Mouse (Mus musculus) thymus, postnatal 14 days (tissue): ENCODE measurements around the gene Hsh2d.
A peak's percentile ranks its signal among the peaks of the same experiment; 100 is the strongest.

Experiments used
- DNase-seq: peaks from one replicate; pipeline ENCODE4 v3.0.0; 2021

The Hsh2d gene

DNA sequence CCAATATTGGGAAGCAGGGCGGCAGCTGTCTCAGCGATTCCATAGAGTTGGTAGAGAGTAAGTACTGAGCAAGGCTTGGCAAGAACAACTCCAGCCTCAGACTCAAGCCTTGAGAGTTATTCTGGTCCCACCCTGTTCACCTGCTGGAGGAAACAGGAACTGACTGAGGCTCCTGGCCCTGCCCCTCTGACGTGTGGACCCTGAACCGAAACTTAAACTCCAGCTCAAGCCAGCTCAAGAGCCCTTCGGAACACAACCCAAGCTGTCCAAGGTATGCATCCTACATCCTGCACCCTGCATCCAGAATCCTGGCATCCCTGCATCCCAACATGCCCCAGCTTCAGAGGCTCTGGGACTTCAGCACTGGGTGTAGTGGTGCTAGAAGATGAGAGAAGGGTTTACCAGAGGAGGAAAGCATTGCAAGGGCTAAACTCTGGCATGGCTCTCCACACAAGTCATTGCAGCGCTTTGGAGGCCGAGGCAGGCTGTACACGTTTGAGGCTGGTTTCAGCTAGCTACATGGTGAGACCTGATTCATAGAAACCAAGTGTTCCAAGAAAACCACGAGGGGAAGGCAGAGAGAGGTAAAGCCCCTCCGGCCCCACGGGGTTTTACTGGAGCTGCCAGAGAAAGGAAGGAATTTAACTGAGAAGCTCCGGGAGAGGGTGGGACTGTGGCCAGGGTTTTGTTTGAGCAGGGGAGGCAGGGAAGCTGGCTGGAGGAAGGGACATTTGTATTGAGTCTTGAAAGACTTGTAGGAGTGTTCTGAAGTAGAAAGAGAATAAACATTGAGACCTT, at the start of gene Hsh2d:
TSS of gene Hsh2d (plus strand) at position 222 of the 798 bp plus-strand sequence.
- DNase-seq, result peak; percentile 76

DNA sequence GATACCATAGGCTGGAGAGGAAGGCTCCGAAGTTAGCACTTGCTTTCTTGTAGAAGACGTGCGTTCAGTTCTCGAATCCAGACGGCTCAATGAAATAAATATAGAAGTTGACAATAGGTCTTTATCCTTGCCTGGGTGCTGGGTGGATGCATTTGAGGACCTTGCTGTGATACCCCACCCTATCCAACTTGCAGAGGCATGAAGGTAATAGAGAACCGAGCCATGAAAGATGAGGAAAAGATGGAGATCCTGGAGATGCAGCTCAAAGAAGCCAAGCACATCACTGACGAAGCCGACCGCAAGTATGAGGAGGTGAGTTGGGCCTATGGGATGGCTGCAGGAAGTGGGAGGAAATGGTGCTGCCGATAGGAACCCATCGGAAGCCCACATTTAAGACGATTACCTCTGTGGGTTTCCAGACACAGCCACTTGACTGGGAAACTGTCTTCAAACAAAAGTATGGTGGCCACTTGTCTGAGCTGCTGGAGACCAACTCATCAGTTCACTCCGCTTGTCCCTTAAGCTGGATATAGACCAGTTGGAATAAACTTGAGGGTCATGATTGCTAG, 46.1 kb upstream of the Hsh2d start:
- DNase-seq, result no peak

DNA sequence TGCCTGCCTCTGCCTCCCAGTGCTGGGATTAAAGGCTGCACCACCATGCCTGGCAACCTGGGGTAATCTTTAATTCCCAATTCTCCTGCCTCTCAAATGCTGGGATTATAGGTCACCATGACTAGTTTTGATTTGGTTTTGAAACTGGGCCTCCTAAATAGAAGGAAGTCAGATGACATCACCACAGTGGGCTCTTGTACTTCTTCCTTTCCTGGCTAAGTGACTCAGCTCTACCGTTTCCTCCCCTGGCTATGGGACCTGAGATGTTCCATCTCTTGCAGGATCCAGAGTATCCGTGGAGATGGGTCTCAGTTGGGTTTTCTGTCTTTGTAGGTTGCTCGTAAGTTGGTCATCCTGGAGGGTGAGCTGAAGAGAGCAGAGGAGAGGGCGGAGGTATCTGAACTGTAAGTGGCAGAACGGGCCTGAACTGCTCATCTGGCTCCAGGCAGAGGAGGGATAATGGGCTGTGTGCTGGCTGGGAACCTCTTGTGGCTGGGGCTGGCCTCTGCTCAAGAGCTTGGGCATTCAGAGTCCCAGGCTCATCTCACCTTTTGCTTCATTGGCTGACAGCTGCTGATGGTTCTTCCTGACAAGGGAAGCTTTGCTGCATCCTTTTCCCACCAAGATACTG, 45.0 kb upstream of the Hsh2d start:
- no peak for DNase-seq

DNA sequence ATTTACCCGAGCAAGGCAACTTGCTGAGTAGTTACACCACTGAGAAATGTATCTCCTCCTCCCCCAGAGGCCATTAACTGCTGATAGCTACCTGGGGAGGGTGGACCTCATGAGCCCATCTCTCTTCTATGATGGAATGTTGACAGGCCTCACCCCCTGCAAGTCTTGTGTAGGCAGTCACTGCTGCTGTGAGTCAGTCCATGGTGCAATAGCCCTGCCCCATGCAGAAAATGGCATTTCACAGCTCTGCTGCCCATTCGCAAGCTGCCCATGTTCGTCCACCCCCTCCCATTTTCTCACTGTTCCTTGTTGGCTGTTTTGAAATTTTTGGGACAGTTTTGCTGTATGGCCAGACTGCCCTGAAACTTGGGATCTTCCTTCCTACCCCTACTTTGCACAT, 43.9 kb upstream of the Hsh2d start:
- no peak for DNase-seq

DNA sequence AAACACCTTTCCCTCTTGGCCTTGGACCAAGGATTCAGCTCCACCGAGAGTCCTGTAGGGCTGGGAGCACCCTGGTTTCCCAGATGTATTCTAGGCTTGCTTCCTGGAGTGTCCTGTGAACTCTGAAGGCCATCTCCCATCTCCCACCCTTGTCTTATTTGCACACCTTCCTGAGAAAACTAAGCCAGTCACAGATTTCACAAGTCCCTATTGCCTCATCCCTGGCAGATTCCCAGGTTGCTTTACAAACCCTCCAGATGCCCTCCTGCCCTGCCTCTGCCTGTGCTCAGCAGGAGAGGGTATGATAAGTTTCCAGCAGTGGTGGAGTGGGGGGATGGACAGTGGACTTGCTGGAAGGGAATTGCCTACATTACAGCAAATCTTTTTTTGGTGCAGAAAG, 43.4 kb upstream of the Hsh2d start:
- DNase-seq, result no peak

DNA sequence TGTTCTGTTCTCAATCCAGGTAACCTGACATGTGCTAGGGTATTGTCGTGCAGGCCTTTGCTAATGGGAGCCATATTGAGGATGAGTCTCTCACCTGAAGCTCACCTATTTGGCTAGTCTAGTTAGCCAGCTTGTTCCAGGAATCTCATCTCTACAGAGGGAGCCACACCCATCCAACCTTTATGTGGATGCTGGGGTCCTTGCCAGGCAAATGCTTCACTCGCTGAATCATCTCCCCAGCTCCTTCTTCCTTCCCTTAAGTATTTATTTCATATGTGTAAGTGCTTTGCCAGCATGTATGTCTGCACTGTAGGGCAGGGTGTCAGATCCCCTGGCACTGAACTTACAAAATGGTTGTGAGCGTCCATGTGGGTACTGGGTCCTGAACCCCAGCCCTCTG, 42.9 kb upstream of the Hsh2d start:
- DNase-seq, result no peak

DNA sequence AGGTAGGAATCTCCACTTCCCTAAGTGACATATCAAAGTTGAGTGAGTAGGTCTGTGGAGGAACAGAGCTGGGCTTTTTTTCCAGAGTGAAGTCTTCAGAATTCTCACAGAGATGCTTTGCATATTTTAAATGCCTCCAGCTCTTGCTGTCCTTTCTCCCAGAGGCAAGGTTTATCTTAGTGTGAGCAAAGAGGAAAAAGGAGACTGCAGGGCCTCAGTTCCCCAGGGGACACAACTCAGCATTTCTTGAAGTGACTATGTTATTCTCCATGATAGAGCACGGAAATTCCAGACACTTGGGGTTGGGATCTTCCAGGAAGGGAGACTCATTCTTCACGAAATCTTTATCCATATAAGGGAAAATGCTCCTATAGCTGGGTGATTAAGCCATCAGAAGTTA, 42.2 kb upstream of the Hsh2d start:
- no peak for DNase-seq

DNA sequence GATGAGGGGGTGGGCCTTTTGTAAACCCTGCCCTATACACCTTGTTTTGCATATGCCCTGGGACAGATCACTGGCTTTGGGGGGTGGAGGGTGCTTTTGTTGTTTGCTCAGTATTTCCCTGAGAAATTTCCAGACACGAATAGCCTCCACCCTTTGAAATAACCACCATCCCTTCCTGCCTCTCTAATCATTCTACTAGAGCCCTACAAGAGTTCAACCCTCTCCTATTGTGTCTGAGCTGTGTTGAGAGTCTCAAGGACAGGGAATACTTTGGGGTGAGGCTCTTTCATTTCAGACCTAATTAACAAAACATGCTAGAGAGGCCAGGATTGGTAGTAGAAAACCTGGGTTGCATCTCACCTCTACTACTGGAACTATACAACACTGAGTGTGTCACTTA, 40.4 kb upstream of the Hsh2d start:
- DNase-seq, result no peak

DNA sequence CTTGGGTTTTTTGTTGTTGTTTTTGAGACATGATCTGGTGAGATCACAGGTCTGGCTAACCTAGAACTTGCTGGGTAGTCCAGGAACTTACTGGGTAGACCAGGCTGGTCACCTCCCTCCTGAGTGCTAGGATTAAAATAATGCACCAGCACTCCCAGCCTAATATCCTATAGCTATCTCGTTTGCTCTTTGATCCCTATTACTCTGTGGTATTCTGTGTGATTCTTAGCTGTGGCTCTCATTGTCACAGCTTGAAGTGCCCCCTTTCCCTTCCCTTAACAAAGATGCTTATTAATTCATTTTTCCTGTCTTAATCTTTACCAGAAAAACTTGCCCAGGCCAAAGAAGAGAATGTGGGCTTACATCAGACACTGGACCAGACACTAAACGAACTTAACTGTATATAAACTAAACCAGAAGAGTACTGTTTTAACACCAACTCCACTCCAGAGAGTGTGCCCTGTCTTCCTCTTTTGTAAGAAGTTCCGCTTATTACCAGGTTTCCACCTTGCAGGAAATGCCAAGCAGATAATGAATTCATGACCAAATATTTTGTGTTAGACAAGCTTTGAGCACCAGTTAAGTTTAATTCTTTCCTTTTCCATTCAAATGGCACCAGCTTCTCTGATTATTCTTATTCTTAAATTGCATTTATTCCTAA, 37.9 kb upstream of the Hsh2d start:
- DNase-seq, result no peak

DNA sequence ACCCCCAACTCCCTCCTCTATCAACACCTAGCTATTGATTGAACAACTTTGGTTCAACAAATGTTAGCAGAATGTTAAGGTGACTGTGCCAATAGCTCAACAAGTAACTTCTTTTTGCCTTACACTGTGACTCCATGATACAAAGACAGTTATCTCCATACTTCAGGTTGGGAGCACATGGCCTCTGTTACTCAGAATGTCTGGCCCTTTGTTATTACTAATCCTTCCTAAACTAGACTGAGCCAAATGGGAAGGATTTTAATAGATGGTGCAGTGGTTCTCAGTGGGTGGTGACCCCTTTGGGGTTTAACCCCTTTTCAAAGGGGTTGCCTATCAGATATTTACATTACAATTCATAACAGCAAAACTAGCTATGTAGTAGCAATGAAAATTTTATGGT, 36.1 kb upstream of the Hsh2d start:
- no peak for DNase-seq

DNA sequence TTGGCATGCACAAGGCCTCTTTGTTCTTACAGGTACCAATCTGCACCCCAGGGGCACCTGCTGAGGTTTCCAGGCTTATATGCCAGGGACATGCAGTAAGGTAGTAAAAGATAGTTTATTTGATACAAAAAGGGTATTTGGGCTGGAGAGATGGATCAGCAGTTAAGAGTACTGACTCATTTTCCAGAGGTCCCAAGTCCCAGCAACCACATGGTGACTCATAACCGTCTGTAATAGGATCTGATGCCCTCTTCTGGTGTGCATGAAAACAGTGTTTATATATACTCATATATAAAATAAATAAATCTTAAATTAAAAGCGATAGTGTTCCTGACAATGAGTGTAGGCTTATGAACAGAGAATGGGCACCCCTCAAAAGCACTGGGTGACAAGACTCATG, 31.3 kb upstream of the Hsh2d start:
- no peak for DNase-seq

DNA sequence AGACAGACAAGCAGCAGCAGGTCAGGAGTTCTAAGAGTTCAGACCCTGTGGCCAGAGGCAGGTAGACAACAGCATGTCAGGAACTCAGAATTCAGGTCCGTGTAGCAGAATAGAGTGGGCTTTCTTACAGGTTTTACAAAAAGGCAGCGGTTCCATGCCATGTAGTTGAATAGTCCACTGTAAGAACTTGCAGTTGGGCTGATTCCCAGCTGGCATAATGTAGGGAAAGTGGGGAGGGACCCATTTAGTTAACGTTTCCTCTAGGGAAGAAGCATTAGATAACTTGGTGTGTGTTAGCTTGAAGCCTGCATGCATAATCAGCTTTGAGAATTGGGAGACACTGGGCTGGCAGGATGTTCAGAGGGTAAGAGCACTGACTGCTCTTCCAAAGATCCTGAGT, 30.7 kb upstream of the Hsh2d start:
- DNase-seq, result no peak

DNA sequence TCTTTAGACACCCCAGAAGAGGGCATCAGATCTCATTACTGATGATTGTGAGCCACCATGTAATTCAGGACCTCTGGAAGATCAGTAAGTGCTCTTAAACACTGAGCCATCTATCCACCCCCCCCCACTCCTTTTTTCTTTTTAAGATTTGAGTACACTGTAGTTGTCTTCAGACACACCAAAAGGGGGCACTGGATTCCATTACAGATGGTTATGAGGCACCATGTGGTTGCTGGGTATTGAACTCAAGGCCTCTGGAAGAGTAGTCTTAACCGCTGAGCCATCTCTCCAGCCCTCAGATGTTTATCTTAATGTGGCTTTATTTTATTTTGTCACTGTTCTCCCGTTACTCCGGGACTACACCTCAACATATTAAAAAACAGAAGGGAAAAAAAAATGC, 29.4 kb upstream of the Hsh2d start:
- peak; percentile 36 for DNase-seq

DNA sequence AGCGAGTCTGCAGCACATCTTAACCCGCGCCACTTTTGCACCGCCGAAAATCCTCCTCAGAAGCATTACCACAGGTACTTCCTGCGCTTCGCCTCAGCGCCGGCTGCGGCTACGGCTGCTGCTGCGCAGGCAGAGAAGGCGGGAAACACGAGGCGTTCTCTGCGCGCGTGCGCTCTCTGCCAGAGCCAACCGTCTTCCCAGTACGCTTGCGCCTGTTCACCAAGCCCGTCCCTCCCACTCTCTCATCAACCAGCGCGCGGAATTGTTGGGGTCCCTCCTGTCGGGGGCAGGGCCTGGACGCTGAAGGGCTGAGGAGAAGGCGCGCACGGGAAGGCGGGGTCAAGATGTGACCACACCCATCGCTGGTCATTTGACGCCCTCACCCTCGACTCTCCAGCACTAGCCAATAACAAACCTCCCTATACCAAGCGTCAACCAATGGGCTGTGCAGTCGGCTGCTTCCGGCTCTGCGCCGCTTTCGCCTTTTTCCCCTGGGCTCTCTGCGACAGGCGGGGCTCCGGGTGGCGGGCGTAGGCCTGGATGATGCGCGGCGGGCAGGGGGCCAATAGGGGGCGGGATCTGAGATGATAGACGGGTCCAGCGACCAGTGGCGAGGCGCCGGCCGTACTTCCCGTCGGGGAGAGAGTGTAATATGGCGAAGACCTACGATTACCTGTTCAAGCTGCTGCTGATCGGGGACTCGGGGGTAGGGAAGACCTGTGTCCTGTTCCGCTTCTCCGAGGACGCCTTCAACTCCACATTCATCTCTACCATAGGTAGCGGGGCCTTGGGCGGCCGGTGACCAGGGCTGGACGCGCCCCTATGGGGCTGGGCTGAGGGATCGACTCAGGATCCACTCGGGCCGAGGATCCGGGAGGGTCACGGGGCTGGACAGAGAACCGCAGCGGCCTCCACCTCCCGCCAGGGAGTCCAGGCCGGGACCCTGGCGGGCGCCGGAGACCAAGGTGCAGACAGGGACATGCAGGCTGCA, 28.4 kb upstream of the Hsh2d start, which contains the start of gene Rab8a:
TSS of gene Rab8a (plus strand) at position 494 of the 991 bp plus-strand sequence.
- DNase-seq, result peak; percentile 99

DNA sequence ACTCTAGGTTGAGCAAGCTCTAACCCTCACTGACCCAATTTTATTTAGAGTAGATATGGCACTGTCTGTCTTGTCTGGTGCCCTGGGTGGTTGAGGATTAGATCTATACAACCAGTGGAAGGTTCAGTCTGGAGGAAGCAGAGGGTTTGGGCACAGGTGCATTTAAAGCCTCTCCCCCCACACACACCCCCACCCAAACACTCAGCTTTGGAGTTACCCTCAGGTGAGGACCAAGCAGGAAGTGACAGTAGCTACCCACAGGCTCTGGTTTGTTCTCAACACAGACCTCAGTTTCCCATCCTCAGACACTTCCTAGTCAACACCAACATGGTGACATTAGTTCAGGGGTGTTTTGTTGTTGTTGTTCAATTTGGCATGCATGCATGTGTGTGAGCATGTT, 26.6 kb upstream of the Hsh2d start:
- peak; percentile 50 for DNase-seq

DNA sequence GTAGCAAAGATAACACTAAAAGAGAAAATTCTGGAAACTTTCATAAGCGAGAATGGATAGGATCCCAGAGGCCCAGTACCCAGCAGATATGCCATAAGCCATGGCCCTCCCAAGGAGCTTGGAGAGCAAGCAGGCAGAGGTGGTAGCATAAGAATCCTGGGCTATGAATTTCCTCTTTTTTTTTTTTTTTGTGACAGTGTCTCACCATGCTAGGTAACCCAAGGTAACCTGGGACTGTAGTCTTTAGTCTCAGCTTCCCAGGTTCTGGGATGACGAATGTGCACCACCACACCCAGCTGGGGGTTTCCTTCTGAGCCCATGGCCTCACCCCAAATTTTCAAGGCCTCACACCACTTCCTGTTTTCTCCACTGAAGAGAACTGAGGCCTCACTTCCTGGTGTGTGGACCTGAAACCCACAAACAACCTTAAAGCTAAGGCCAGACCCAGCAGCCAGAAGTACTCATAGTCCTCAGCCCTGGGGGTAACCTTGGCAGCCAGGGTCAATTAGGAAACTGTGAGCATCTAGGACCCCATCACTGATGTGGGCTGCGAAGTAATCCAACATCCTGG, 20.3 kb upstream of the Hsh2d start:
- peak; percentile 49 for DNase-seq

DNA sequence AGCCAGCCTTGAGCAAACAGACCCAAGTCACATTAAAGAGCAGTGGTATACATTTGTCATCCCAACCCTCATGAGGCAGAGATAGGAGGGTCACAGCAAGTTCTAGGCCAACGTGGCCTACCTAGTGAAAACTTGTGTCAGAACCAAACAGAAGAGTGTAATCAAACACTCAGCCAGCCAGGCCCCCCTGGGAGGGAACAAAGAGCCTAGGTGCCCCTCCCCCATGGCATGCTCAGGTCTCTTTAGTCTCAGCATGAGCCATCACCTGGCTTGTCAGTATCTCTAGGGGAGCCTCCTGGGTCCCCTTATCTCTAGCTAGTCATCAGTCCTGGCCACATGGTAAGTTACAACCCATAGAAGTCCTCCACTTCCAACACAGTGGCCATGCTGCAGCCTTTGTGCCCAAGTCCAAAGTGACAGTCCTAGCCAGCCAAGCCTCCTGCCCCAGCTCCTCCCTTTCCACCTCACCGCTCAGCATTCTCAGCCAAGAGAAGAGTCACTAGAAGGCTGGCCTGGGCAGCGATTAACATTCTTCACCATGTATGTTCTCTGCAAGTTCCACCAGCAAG, 19.7 kb upstream of the Hsh2d start:
- DNase-seq, result peak; percentile 23

DNA sequence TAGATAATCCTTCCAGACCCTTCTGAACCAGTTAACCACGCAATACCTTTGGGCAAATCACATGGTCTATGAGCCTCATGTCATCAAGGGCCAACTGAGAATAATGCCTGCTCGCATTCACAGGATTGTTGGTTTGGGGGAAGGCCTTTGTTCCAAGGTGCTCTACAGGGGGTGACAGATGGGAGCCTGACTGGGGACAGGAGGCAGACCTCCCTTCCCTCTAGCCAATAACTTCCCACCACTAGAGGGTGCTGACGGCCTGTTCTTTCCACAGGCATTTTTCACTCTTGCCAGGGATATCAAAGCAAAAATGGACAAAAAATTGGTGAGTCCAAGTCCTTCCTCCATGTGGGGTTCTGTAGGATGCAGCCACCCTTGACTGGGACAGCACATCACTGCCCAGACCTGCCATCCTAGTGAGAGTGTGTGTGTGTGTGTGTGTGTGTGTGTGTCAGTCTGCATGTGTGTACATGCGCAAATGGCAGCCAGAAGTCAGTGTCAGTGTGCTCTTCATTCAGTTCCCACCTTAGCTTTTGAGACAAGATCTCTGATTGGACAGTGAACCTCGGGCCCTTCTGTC, 12.0 kb upstream of the Hsh2d start:
- peak; percentile 78 for DNase-seq

DNA sequence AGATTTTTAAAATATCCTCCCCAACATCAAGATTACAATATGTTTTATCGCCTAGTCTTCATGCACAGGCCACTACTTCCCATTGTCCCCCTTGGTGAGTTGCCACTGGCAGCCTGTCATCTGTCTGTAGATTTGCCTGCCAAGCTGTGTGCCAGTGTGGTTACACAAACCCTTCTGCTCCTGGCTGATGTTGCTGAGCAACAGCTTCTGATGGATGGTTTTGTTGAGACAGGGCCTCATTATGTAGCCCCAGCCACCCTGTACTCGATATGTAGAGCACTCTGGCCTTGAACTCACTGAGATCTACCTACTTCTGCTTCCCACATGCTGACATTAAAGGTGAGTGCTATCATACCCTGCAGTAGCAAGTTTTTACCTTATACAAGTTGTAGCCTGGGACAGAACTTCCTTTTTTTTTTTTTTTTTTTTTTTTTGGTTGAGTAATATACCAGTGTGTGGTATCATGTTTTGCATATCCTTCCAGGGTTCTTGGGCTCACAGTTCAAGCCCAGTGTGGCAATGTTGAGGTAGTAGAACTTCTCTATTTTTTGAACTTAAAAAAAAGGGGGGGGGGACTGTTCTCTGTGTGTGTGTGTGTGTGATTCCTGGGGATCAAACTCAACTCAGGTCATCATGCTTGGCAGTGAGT, 5.8 kb upstream of the Hsh2d start:
- DNase-seq, result no peak

DNA sequence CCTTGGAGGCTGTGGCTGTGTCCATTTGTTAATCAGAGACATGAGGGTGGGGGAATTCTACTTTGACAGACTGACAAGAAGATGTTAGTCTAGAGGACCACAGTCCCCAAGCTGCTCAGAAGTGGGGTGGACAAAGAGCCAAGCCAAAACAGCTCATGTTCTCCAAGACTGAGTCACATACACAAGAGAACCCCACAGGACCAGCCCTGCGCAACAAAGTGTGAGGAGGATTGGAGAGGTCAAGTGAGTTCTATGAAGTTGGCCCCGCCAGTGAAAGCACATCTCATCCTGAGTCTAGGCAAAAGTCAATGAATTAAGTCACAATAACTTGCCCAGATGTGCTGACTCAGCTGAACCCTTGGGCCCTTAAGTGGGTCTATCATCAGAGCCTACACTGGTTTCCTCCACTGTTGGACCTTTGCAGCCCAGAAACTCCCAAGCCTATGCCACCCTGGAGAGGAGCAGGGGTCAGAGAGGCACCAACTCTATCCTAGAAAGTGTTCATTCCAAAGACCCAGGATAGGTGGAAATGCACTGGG, 1.6 kb upstream of the Hsh2d start:
- no peak for DNase-seq

DNA sequence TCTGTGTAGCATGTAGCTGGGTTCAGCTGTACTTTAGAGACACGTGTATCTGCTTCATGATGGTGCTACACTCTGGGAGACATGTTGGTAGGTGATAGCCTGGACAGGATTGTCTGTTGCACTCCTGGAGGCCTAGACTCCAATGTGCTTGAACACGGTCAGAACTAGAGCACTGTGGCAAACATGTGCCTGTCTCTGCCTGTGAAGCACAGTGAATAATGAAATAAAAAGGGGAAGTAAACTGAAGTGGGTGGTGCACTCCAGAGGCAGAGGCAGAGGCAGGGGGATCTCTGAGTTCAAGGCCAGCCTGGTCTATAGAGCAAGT, 739 bp downstream of the Hsh2d start:
- no peak for DNase-seq
